Mouse (Mus musculus) myocyte (in vitro differentiated cells): ENCODE data around the gene Pakap. TPM values are rescaled to one million over a fixed set of nuclear protein-coding genes. Genes with fewer than 3 reads are reported as not detected.

ENCODE experiments used
- H3K27me3 ChIP-seq: one replicate; pipeline ENCODE4 v1.6.1; 2011; ENCODE audit not compliant: control insufficient read depth, insufficient read depth, insufficient read length
- H3K36me3 ChIP-seq: one replicate; pipeline ENCODE4 v1.6.1; 2011; ENCODE audit not compliant: control insufficient read depth, insufficient read depth
- H3K4me2 ChIP-seq: one replicate; pipeline ENCODE4 v1.6.1; 2011; ENCODE audit warnings: low read depth, control low read depth
- H3K4me3 ChIP-seq: one replicate; pipeline ENCODE4 v1.5.1; 2011; ENCODE audit warnings: mild to moderate bottlenecking, control low read depth, moderate library complexity
- H3K79me2 ChIP-seq: one replicate; pipeline ENCODE4 v1.6.1; 2011; ENCODE audit not compliant: control insufficient read depth, insufficient read depth
- H3ac ChIP-seq: one replicate; pipeline ENCODE4 v1.6.1; 2011; ENCODE audit not compliant: control insufficient read depth, insufficient read length
- CEBPB ChIP-seq: IDR thresholded peaks from 2 replicates; pipeline ENCODE4 v1.6.1; 2011; ENCODE audit warnings: mild to moderate bottlenecking, moderate library complexity; ENCODE audit not compliant: poor library complexity, insufficient read depth, severe bottlenecking
- E2F4 ChIP-seq: IDR thresholded peaks from one replicate; pipeline ENCODE4 v1.6.1; 2011; ENCODE audit warnings: mild to moderate bottlenecking, control low read depth, moderate library complexity; ENCODE audit not compliant: insufficient read depth
- MAX ChIP-seq: IDR thresholded peaks from one replicate; pipeline ENCODE4 v1.6.1; 2011; ENCODE audit warnings: low read depth, mild to moderate bottlenecking, control low read depth
- MYOD1 ChIP-seq, 3 experiments: IDR thresholded peaks; one replicate each; pipeline ENCODE4 v1.6.1; 2011; ENCODE audit warnings: control low read depth in 2 of 3, low read depth in 2 of 3, mild to moderate bottlenecking in 2 of 3, moderate library complexity in 1 of 3; ENCODE audit not compliant: insufficient read length in 2 of 3, control insufficient read depth in 1 of 3
- MYOG ChIP-seq, 3 experiments: IDR thresholded peaks; one replicate each; pipeline ENCODE4 v1.6.1; 2011; ENCODE audit warnings: control low read depth in 2 of 3, low read depth in 2 of 3, mild to moderate bottlenecking in 2 of 3; ENCODE audit not compliant: insufficient read length in 2 of 3, control insufficient read depth in 1 of 3, insufficient read depth in 1 of 3
- POLR2A ChIP-seq: IDR thresholded peaks from one replicate; pipeline ENCODE4 v1.6.1; 2011; ENCODE audit warnings: low read depth, mild to moderate bottlenecking, control low read depth, moderate library complexity; ENCODE audit not compliant: insufficient read length
- POLR2AphosphoS2 ChIP-seq: IDR thresholded peaks from one replicate; pipeline ENCODE4 v1.6.1; 2011; ENCODE audit warnings: low read depth, control low read depth; ENCODE audit not compliant: insufficient read length
- REST ChIP-seq: IDR thresholded peaks from one replicate; pipeline ENCODE4 v1.6.1; 2011; ENCODE audit warnings: mild to moderate bottlenecking, control low read depth, moderate library complexity; ENCODE audit not compliant: insufficient read depth, insufficient read length
- SRF ChIP-seq: IDR thresholded peaks from one replicate; pipeline ENCODE4 v1.6.1; 2011; ENCODE audit warnings: low read depth; ENCODE audit not compliant: control insufficient read depth, insufficient read length
- TCF12 ChIP-seq: IDR thresholded peaks from one replicate; pipeline ENCODE4 v1.6.1; 2011; ENCODE audit warnings: mild to moderate bottlenecking, control low read depth; ENCODE audit not compliant: poor library complexity, insufficient read depth, severe bottlenecking
- TCF3 ChIP-seq: IDR thresholded peaks from one replicate; pipeline ENCODE4 v1.6.1; 2011; ENCODE audit warnings: low read depth, control low read depth; ENCODE audit not compliant: insufficient read length
- USF1 ChIP-seq: IDR thresholded peaks from one replicate; pipeline ENCODE4 v1.6.1; 2011; ENCODE audit warnings: low read depth, mild to moderate bottlenecking, control low read depth, moderate library complexity
- polyA plus RNA-seq: library from polyadenylated mRNA; unstranded; fragments of >200 nt; fragmentation: generic; extraction: Trizol; gene quantifications from one replicate; pipeline ENCODE4 v1.2.1, GENCODE M21; 2012; ENCODE audit warnings: missing spikeins

Pakap gene
- polyA plus RNA-seq, 1 experiment, result 6.5 TPM

- Histone ChIP-seq H3K4me2 (no peak overlapping the region), H3K79me2 (peaks cover 20% of the 10 kb centered on the region), H3ac (no peak overlapping the region), H3K36me3 (peaks cover 22% of the 10 kb centered on the region), H3K27me3 (no peaks in the 10 kb centered on the region), H3K4me3 (no peak overlapping the region)
- no peak for TF ChIP-seq POLR2A
- TF ChIP-seq USF1, result no peak
- TF ChIP-seq TCF3, result no peak
- no peak for TF ChIP-seq MYOD1 (IDR thresholded peaks at IDR 0.05; ENCODE audit: control insufficient read depth in 1 of 3, insufficient read length in 2 of 3, low read depth in 2 of 3)
- no peak for TF ChIP-seq MAX
- TF ChIP-seq E2F4, result no peak
- TF ChIP-seq TCF12, result no peak
- no peak for TF ChIP-seq CEBPB
- no peak for TF ChIP-seq SRF
- TF ChIP-seq REST, result no peak
- no peak for TF ChIP-seq MYOG (IDR thresholded peaks at IDR 0.05; ENCODE audit: control insufficient read depth in 1 of 3, insufficient read depth in 1 of 3, insufficient read length in 2 of 3, low read depth in 2 of 3)
- no peak for TF ChIP-seq POLR2AphosphoS2
Measured at GRCm38 (mm10) chr4:57675387-57675786, 107.4 kb downstream of the Pakap start.

GRCm38 (mm10) chr4:57677916-57678315, 109.9 kb downstream of the Pakap start:
- Histone ChIP-seq H3K36me3 (peaks cover 18% of the 10 kb centered on the region), H3K4me3 (no peak overlapping the region), H3K79me2 (peaks cover 11% of the 10 kb centered on the region), H3ac (no peak overlapping the region), H3K4me2 (no peak overlapping the region), H3K27me3 (no peaks in the 10 kb centered on the region)
- TF ChIP-seq TCF3, result no peak
- no peak for TF ChIP-seq E2F4
- TF ChIP-seq POLR2AphosphoS2, result no peak
- TF ChIP-seq TCF12, result no peak
- no peak for TF ChIP-seq USF1
- no peak for TF ChIP-seq POLR2A
- no peak for TF ChIP-seq CEBPB
- TF ChIP-seq SRF, result no peak
- no peak for TF ChIP-seq REST
- TF ChIP-seq MAX, result no peak
- TF ChIP-seq MYOD1 (IDR thresholded peaks at IDR 0.05; ENCODE audit: control insufficient read depth in 1 of 3, insufficient read length in 2 of 3, low read depth in 2 of 3), result no peak
- TF ChIP-seq MYOG (IDR thresholded peaks at IDR 0.05; ENCODE audit: control insufficient read depth in 1 of 3, insufficient read depth in 1 of 3, insufficient read length in 2 of 3, low read depth in 2 of 3), result no peak

- TF ChIP-seq POLR2A (no peak), E2F4 (no peak), POLR2AphosphoS2 (no peak), CEBPB (no peak), SRF (no peak), MAX (no peak), MYOG (IDR thresholded peaks at IDR 0.05; ENCODE audit: control insufficient read depth in 1 of 3, insufficient read depth in 1 of 3, insufficient read length in 2 of 3, low read depth in 2 of 3) (no peak), TCF12 (no peak), USF1 (no peak)
- Histone ChIP-seq H3K4me3 (no peak overlapping the region), H3K79me2 (peaks cover 4% of the 10 kb centered on the region), H3K36me3 (peaks cover 18% of the 10 kb centered on the region), H3K27me3 (no peaks in the 10 kb centered on the region), H3K4me2 (no peak overlapping the region), H3ac (no peak overlapping the region)
Measured at GRCm38 (mm10) chr4:57678991-57679457, 111.0 kb downstream of the Pakap start.

DNA sequence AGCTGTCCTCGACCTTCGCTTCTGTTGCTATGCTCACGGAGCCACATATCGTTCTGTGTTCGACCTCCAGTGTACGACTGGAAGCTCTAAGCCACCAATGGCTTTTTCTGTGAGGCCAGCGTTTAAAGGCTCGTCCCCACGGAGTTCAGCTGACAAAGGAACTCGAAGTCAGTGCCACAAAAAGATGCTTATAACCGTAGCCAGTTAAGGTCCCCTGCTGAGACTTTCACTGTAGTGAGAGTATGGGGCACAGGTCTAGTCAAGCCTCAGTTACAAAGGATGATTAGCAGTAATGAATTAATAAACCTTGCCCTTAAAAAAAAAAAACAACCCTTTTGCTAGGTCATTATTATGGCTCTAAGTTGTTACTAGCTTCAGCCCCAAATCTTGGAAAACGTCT, 112.2 kb downstream of the Pakap start:
- Histone ChIP-seq H3K4me2 (no peak overlapping the region), H3ac (no peak overlapping the region), H3K79me2 (peaks cover 4% of the 10 kb centered on the region), H3K4me3 (no peak overlapping the region), H3K36me3 (peaks cover 18% of the 10 kb centered on the region), H3K27me3 (no peaks in the 10 kb centered on the region)
- TF ChIP-seq POLR2A (no peak), SRF (no peak), USF1 (no peak), MYOG (IDR thresholded peaks at IDR 0.05; ENCODE audit: control insufficient read depth in 1 of 3, insufficient read depth in 1 of 3, insufficient read length in 2 of 3, low read depth in 2 of 3) (no peak), REST (no peak)

DNA sequence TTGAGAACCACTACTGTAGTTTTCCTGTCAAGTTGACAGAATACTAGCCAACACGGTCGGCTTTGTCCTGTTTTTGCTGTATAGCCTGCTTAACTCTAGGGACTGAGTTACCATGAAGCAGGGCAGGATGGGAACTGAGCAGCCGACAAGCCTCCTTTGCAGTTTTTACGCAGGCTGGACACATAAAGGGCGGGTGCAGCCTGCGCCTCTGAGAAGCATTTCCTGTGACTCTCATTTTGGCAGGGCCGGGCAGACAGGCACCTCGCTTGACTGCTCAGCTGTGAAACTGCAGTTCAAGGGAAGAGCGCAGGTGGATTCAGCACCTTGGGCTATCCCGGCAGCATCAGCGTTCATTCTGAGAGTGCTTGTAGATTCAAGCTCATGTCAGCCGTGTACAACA, 113.5 kb downstream of the Pakap start:
- Histone ChIP-seq H3K79me2 (peaks cover 4% of the 10 kb centered on the region), H3K27me3 (no peaks in the 10 kb centered on the region), H3K4me3 (no peak overlapping the region), H3K4me2 (no peak overlapping the region), H3ac (no peak overlapping the region), H3K36me3 (peaks cover 18% of the 10 kb centered on the region)
- TF ChIP-seq TCF3 (no peak), CEBPB (no peak), MAX (no peak), SRF (no peak)
